Mouse (Mus musculus) embryonic facial prominence, embryonic 15.5 days (tissue): ENCODE measurements at regions not wholly inside any gene's neighbourhood (a gene's known extent, or its start where the extent isn't known, plus 50 kb on each side); places are given as distances from the start of the nearest gene placed in this dataset.

Experiments used
- ATAC-seq: fragments of 200-750 bp; cut with Nextera tagmentation; 2 replicates; pipeline ENCODE4 v1.8.0; 2017; ENCODE audit warnings: low read depth, moderate TSS enrichment; ENCODE audit not compliant: insufficient number of reproducible peaks, low FRiP score, low TSS enrichment
- H3K27ac ChIP-seq: fragments of 300-500 bp; sonication (generic); replicated peaks from 2 replicates; pipeline ENCODE4 v1.5.1; 2015; ENCODE audit warnings: mild to moderate bottlenecking, inconsistent platforms
- H3K27me3 ChIP-seq: fragments of 300-500 bp; sonication (generic); 2 replicates; pipeline ENCODE4 v1.6.1; 2015; ENCODE audit warnings: inconsistent platforms
- H3K36me3 ChIP-seq: fragments of 300-500 bp; sonication (generic); 2 replicates; pipeline ENCODE4 v1.6.1; 2015; ENCODE audit warnings: mild to moderate bottlenecking, inconsistent platforms
- H3K4me1 ChIP-seq: fragments of 300-500 bp; sonication (generic); 2 replicates; pipeline ENCODE4 v1.6.1; 2015; ENCODE audit warnings: inconsistent platforms
- H3K4me2 ChIP-seq: fragments of 300-500 bp; sonication (generic); replicated peaks from 2 replicates; pipeline ENCODE4 v1.6.1; 2015; ENCODE audit warnings: mild to moderate bottlenecking, inconsistent platforms
- H3K4me3 ChIP-seq: fragments of 300-500 bp; sonication (generic); replicated peaks from 2 replicates; pipeline ENCODE4 v1.5.1; 2015; ENCODE audit warnings: mild to moderate bottlenecking, inconsistent platforms
- H3K9ac ChIP-seq: fragments of 300-500 bp; sonication (generic); 2 replicates; pipeline ENCODE4 v1.6.1; 2015; ENCODE audit warnings: inconsistent platforms
- H3K9me3 ChIP-seq: fragments of 300-500 bp; sonication (generic); replicated peaks from 2 replicates; pipeline ENCODE4 v1.6.1; 2016; ENCODE audit warnings: inconsistent platforms
- WGBS: fragments of 180-500 bp; shearing (Covaris S2); methylation state at CpG from one replicate; pipeline ENCODE4 v1.1.7; 2015; 5-methylcytosine and 5-hydroxymethylcytosine counted together

GRCm38 (mm10) chr12:25427911-25428642 is 331.1 kb upstream of the Id2 start:
- no peak overlapping the region for H3K4me2 ChIP-seq
- H3K27me3 ChIP-seq: no peaks in the 10 kb centered on the region
- H3K4me3 ChIP-seq: no peak overlapping the region
- 69% methylated on average over 11 of the region's 11 CpGs for WGBS
- no peak for ATAC-seq
- no peaks in the 10 kb centered on the region for H3K36me3 ChIP-seq
- H3K9me3 ChIP-seq: no peaks in the 10 kb centered on the region
- peaks cover 11% of the 10 kb centered on the region; the same call in 1 of the 2 replicates for H3K4me1 ChIP-seq
- H3K9ac ChIP-seq: no peak overlapping the region
- peak overlapping the region; percentile 29; the same call in 1 of the 2 replicates for H3K27ac ChIP-seq

- H3K9ac ChIP-seq: no peak overlapping the region
- no peaks in the 10 kb centered on the region for H3K9me3 ChIP-seq
- no peaks in the 10 kb centered on the region for H3K36me3 ChIP-seq
- H3K27me3 ChIP-seq: no peaks in the 10 kb centered on the region
- 75% methylated on average over 4 of the region's 4 CpGs for WGBS
- H3K4me2 ChIP-seq: no peak overlapping the region
- no peak for ATAC-seq
- H3K4me3 ChIP-seq: no peak overlapping the region
- peaks cover 4% of the 10 kb centered on the region; the same call in 1 of the 2 replicates for H3K4me1 ChIP-seq
- H3K27ac ChIP-seq: no peak overlapping the region
These were observed 320.4 kb upstream of the Id2 start for GRCm38 (mm10) chr12:25417336-25417735.

GRCm38 (mm10) chr12:25416571-25416970 is 319.6 kb upstream of the Id2 start:
- no peak for ATAC-seq
- Histone ChIP-seq H3K27me3 (no peaks in the 10 kb centered on the region), H3K27ac (no peak overlapping the region), H3K4me2 (no peak overlapping the region), H3K36me3 (no peaks in the 10 kb centered on the region), H3K4me1 (peaks cover 6% of the 10 kb centered on the region; the same call in 1 of the 2 replicates), H3K9ac (no peak overlapping the region), H3K9me3 (no peaks in the 10 kb centered on the region), H3K4me3 (no peak overlapping the region)
- WGBS: 68% methylated on average over 3 of the region's 3 CpGs

GRCm38 (mm10) chr12:25415641-25416040 is 318.7 kb upstream of the Id2 start:
- no peak for ATAC-seq
- Histone ChIP-seq H3K4me2 (no peak overlapping the region), H3K9me3 (no peaks in the 10 kb centered on the region), H3K27me3 (no peaks in the 10 kb centered on the region), H3K27ac (no peak overlapping the region), H3K9ac (no peak overlapping the region), H3K4me1 (peaks cover 6% of the 10 kb centered on the region; the same call in 1 of the 2 replicates), H3K4me3 (no peak overlapping the region), H3K36me3 (no peaks in the 10 kb centered on the region)
- 46% methylated on average over 3 of the region's 3 CpGs for WGBS

- H3K27me3 ChIP-seq: no peaks in the 10 kb centered on the region
- no peaks in the 10 kb centered on the region for H3K36me3 ChIP-seq
- H3K4me2 ChIP-seq: no peak overlapping the region
- H3K27ac ChIP-seq: no peak overlapping the region
- no peaks in the 10 kb centered on the region for H3K9me3 ChIP-seq
- no peak for ATAC-seq
- WGBS: 43% methylated on average over 2 of the region's 2 CpGs
- no peak overlapping the region for H3K9ac ChIP-seq
- no peak overlapping the region for H3K4me3 ChIP-seq
- peaks cover 6% of the 10 kb centered on the region; the same call in 1 of the 2 replicates for H3K4me1 ChIP-seq
These were observed 318.3 kb upstream of the Id2 start for GRCm38 (mm10) chr12:25415232-25415631.

- H3K27me3 ChIP-seq: no peaks in the 10 kb centered on the region
- H3K9me3 ChIP-seq: no peaks in the 10 kb centered on the region
- H3K9ac ChIP-seq: no peak overlapping the region
- peaks cover 2% of the 10 kb centered on the region; the same call in 1 of the 2 replicates for H3K4me1 ChIP-seq
- H3K27ac ChIP-seq: no peak overlapping the region
- no peaks in the 10 kb centered on the region for H3K36me3 ChIP-seq
- ATAC-seq: no peak
- no peak overlapping the region for H3K4me3 ChIP-seq
- WGBS: 92% methylated on average over 2 of the region's 2 CpGs
- no peak overlapping the region for H3K4me2 ChIP-seq
These were observed 310.4 kb upstream of the Id2 start for GRCm38 (mm10) chr12:25407301-25407700.

- H3K36me3 ChIP-seq: no peaks in the 10 kb centered on the region
- 88% methylated on average over 5 of the region's 5 CpGs for WGBS
- H3K27ac ChIP-seq: no peak overlapping the region
- H3K4me3 ChIP-seq: no peak overlapping the region
- H3K4me2 ChIP-seq: no peak overlapping the region
- no peaks in the 10 kb centered on the region for H3K9me3 ChIP-seq
- no peaks in the 10 kb centered on the region for H3K27me3 ChIP-seq
- ATAC-seq: no peak
- H3K9ac ChIP-seq: no peak overlapping the region
- H3K4me1 ChIP-seq: no peaks in the 10 kb centered on the region
These were observed 303.4 kb upstream of the Id2 start for GRCm38 (mm10) chr12:25400326-25400725.

GRCm38 (mm10) chr12:25398726-25399125 is 301.8 kb upstream of the Id2 start:
- no peak for ATAC-seq
- no peaks in the 10 kb centered on the region for H3K9me3 ChIP-seq
- no peak overlapping the region for H3K4me3 ChIP-seq
- H3K4me2 ChIP-seq: no peak overlapping the region
- H3K27ac ChIP-seq: no peak overlapping the region
- H3K27me3 ChIP-seq: no peaks in the 10 kb centered on the region
- no peak overlapping the region for H3K9ac ChIP-seq
- WGBS: 83% methylated on average over 3 of the region's 3 CpGs
- no peaks in the 10 kb centered on the region for H3K4me1 ChIP-seq
- no peaks in the 10 kb centered on the region for H3K36me3 ChIP-seq

GRCm38 (mm10) chr12:25394326-25394725 is 297.4 kb upstream of the Id2 start:
- Histone ChIP-seq H3K27ac (no peak overlapping the region), H3K27me3 (no peaks in the 10 kb centered on the region), H3K4me1 (no peaks in the 10 kb centered on the region), H3K36me3 (no peaks in the 10 kb centered on the region), H3K9me3 (no peaks in the 10 kb centered on the region), H3K4me3 (no peak overlapping the region), H3K4me2 (no peak overlapping the region), H3K9ac (no peak overlapping the region)
- no peak for ATAC-seq
- WGBS: 87% methylated on average over 3 of the region's 3 CpGs

GRCm38 (mm10) chr12:25393501-25393900 is 296.6 kb upstream of the Id2 start:
- H3K4me1 ChIP-seq: no peaks in the 10 kb centered on the region
- no peak overlapping the region for H3K4me2 ChIP-seq
- no peaks in the 10 kb centered on the region for H3K36me3 ChIP-seq
- ATAC-seq: no peak
- no peaks in the 10 kb centered on the region for H3K27me3 ChIP-seq
- H3K9me3 ChIP-seq: no peaks in the 10 kb centered on the region
- H3K4me3 ChIP-seq: no peak overlapping the region
- WGBS: 67% methylated on average over 4 of the region's 4 CpGs
- H3K9ac ChIP-seq: no peak overlapping the region
- H3K27ac ChIP-seq: no peak overlapping the region

- no peak overlapping the region for H3K27ac ChIP-seq
- H3K9ac ChIP-seq: no peak overlapping the region
- no peak for ATAC-seq
- no peak overlapping the region for H3K4me3 ChIP-seq
- no peaks in the 10 kb centered on the region for H3K9me3 ChIP-seq
- no peaks in the 10 kb centered on the region for H3K27me3 ChIP-seq
- 57% methylated on average over 5 of the region's 5 CpGs for WGBS
- no peaks in the 10 kb centered on the region for H3K36me3 ChIP-seq
- H3K4me2 ChIP-seq: no peak overlapping the region
- no peaks in the 10 kb centered on the region for H3K4me1 ChIP-seq
These were observed 292.3 kb upstream of the Id2 start for GRCm38 (mm10) chr12:25389202-25389601.

- H3K4me3 ChIP-seq: no peak overlapping the region
- 27% methylated on average over 5 of the region's 5 CpGs for WGBS
- H3K27ac ChIP-seq: no peak overlapping the region
- no peak for ATAC-seq
- no peaks in the 10 kb centered on the region for H3K9me3 ChIP-seq
- H3K36me3 ChIP-seq: no peaks in the 10 kb centered on the region
- H3K4me1 ChIP-seq: no peaks in the 10 kb centered on the region
- H3K27me3 ChIP-seq: no peaks in the 10 kb centered on the region
- H3K9ac ChIP-seq: no peak overlapping the region
- no peak overlapping the region for H3K4me2 ChIP-seq
These were observed 290.9 kb upstream of the Id2 start for GRCm38 (mm10) chr12:25387791-25388280.
